Mouse (Mus musculus) ES-E14 (cell line): ENCODE data around the gene Coa4. TPM values are rescaled to one million over a fixed set of nuclear protein-coding genes. Genes with fewer than 3 reads are reported as not detected.

Source experiments
- DNase-seq: peaks from one replicate; pipeline ENCODE4 v3.0.0-alpha.2; 2013; ENCODE audit warnings: low read depth, low spot score
- H3K27ac ChIP-seq: 2 replicates; pipeline ENCODE4 v1.5.1; 2012; ENCODE audit warnings: low read depth, mild to moderate bottlenecking, low read length, moderate library complexity, mixed read lengths; ENCODE audit not compliant: poor library complexity, insufficient read depth, severe bottlenecking
- H3K36me3 ChIP-seq: 2 replicates; pipeline ENCODE4 v1.6.1; 2012; ENCODE audit warnings: mild to moderate bottlenecking, low read length, moderate library complexity, mixed read lengths; ENCODE audit not compliant: control insufficient read depth, poor library complexity, insufficient read depth, severe bottlenecking
- H3K4me1 ChIP-seq, 2 experiments: fragments of 150-350 bp in 1 of 2; sonication (generic) in 1 of 2; 2 replicates each; pipeline ENCODE4 v1.6.1; 2012; ENCODE audit warnings: low read length in 2 of 2, mild to moderate bottlenecking in 1 of 2, mixed read lengths in 1 of 2; ENCODE audit not compliant: control insufficient read depth in 2 of 2, insufficient read depth in 2 of 2, poor library complexity in 1 of 2
- H3K4me3 ChIP-seq, 2 experiments: fragments of 150-350 bp in 1 of 2; sonication (generic) in 1 of 2; 2 replicates each; pipeline ENCODE4 v1.5.1; 2012; ENCODE audit warnings: low read length in 2 of 2, low read depth in 1 of 2, mild to moderate bottlenecking in 1 of 2, mixed read lengths in 1 of 2; ENCODE audit not compliant: insufficient read depth in 1 of 2, poor library complexity in 1 of 2, severe bottlenecking in 1 of 2
- H3K9ac ChIP-seq: 2 replicates; pipeline ENCODE4 v1.6.1; 2012; ENCODE audit warnings: low read depth, mild to moderate bottlenecking, low read length, mixed read lengths; ENCODE audit not compliant: poor library complexity, insufficient read depth, severe bottlenecking
- H3K9me3 ChIP-seq: fragments of 150-350 bp; sonication (generic); 2 replicates; pipeline ENCODE4 v1.6.1; 2012; ENCODE audit warnings: low read depth, mild to moderate bottlenecking, low read length; ENCODE audit not compliant: control insufficient read depth, insufficient read depth
- CHD2 ChIP-seq: IDR thresholded peaks from 2 replicates; pipeline ENCODE4 v1.6.1; 2014; ENCODE audit warnings: mild to moderate bottlenecking, low read depth, low read length, inconsistent platforms
- HCFC1 ChIP-seq: IDR thresholded peaks from 2 replicates; pipeline ENCODE4 v1.6.1; 2012; ENCODE audit warnings: low read length, inconsistent platforms, borderline replicate concordance; ENCODE audit not compliant: insufficient read depth
- MAFK ChIP-seq: IDR thresholded peaks from 2 replicates; pipeline ENCODE4 v1.6.1; 2014; ENCODE audit warnings: mild to moderate bottlenecking, low read depth, low read length, inconsistent platforms; ENCODE audit not compliant: insufficient read depth
- ZC3H11A ChIP-seq: IDR thresholded peaks from 2 replicates; pipeline ENCODE4 v1.6.1; 2012; ENCODE audit warnings: low read depth, mild to moderate bottlenecking, inconsistent platforms, low read length, borderline replicate concordance
- ZNF384 ChIP-seq: IDR thresholded peaks from 2 replicates; pipeline ENCODE4 v1.6.1; 2012; ENCODE audit warnings: low read depth, low read length, inconsistent platforms
- in situ Hi-C, 2 experiments: fragments of 600-800 bp; cut with MboI; formaldehyde crosslinking; loops; one replicate each; pipeline ENCODE4 v1.15.1; 2025; ENCODE audit warnings: low sequenced_read_pairs in 2 of 2, inconsistent platforms in 1 of 2; ENCODE audit not compliant: unreplicated experiment in 2 of 2
- total RNA-seq: library from RNA; depleted of rRNA; stranded (reverse); fragments of 300-350 nt; gene quantifications from 2 replicates; pipeline ENCODE4 v1.2.3, GENCODE M21; 2012

The Coa4 gene
- total RNA-seq, 1 experiment, result 14.6 TPM

DNA sequence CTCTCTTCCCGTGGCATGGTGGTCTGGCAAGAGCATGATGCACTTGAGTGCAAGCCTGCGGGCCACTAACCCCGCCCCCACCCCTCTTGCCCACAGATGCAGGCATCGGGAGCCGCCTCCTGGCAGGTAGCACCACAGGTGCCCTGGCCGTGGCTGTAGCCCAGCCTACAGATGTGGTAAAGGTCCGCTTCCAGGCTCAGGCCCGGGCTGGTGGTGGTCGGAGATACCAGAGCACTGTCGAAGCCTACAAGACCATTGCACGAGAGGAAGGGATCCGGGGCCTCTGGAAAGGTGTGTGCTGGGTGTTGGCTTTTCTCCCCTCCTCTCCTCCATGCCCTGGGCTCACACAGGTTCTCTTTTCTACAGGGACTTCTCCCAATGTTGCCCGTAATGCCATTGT, 38.9 kb upstream of the Coa4 start:
- peaks cover 55% of the 10 kb centered on the region for H3K36me3 ChIP-seq
- H3K4me1 ChIP-seq, result peaks cover 6 to 44% of the 10 kb centered on the region in 2 experiments; a peak in 3 of 4 replicates
- no peak overlapping the region for H3K27ac ChIP-seq
- no peak overlapping the region for H3K4me3 ChIP-seq
- no peak for TF ChIP-seq ZC3H11A
- TF ChIP-seq MAFK, result no peak
- no peak for TF ChIP-seq CHD2
- TF ChIP-seq ZNF384, result no peak
- no peak for TF ChIP-seq HCFC1
- H3K9me3 ChIP-seq, result no peaks in the 10 kb centered on the region
- DNase-seq, result no peak
- peak overlapping the region; percentile 3; the same call in 1 of the 2 replicates for H3K9ac ChIP-seq
- in situ Hi-C loops, result no loop called here

DNA sequence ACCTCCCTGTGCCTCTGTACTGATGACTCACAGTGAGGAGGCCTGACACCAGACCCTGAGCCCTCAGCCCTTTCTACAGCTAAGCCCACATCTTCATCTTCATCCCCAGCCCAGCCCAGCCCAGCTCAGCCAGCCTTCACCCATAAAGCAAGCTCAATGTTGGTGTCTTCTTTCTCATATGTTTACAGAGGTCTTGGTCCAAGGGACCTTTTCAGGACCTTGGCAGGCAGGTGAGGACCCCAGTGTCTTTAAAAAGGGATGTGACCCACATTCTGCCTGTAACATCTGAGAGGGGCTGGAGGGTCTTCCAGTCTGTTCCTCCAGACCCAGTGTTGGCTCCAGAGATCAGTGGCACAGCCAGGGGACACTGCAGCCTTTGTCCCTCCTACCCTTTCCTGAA, 37.4 kb upstream of the Coa4 start:
- Histone ChIP-seq H3K4me3 (no peak overlapping the region), H3K36me3 (peaks cover 51% of the 10 kb centered on the region), H3K9me3 (no peaks in the 10 kb centered on the region), H3K27ac (peak overlapping the region; percentile 19; the same call in 1 of the 2 replicates), H3K4me1 (peaks cover 6 to 50% of the 10 kb centered on the region in 2 experiments; a peak in 3 of 4 replicates), H3K9ac (no peak overlapping the region)
- in situ Hi-C loops, result no loop called here
- DNase-seq, result no peak
- no peak for TF ChIP-seq HCFC1
- no peak for TF ChIP-seq ZC3H11A
- no peak for TF ChIP-seq ZNF384
- no peak for TF ChIP-seq CHD2
- TF ChIP-seq MAFK, result no peak

DNA sequence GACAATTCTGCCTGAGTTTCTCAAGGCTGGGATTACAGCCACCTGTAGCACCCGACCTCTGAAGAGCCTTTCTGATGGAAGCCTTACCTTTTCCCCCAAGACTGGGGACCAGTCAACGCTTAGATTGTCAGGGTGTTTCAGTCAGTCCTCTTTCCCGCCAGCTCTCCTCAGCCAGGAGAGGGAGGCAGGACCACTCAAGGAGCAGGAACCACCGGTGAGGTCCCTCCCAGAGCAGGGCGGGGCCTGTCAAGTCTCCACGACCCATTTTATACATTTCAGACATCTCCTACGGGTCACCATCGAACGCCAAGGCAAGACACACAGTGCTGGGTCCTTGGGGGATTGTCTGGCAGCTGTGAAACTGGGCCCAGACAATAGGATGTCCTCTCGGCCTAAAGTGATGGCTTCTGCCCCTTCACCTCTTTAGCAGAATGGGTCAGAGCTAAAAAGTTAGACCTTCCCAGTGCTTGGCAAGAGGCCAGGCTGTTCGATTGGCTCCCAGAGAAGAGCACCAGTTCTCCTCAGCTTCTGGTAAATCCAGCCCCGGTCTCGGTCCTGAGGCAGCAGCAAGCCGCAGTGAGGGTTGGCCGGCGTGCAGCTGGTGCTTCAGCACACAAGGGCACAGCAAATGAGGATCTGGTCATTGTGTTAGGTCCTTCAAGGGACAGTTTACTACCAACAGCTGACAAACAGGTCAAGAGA, 36.4 kb upstream of the Coa4 start:
- H3K9me3 ChIP-seq, result no peaks in the 10 kb centered on the region
- peaks cover 43% of the 10 kb centered on the region for H3K36me3 ChIP-seq
- in situ Hi-C loops, result no loop called here
- H3K4me1 ChIP-seq, result peaks cover 6 to 51% of the 10 kb centered on the region in 2 experiments; a peak in 3 of 4 replicates
- no peak for DNase-seq
- TF ChIP-seq HCFC1 (no peak), CHD2 (no peak), MAFK (no peak), ZNF384 (no peak), ZC3H11A (no peak)
- peak overlapping the region; percentile 14; the same call in 1 of the 2 replicates for H3K9ac ChIP-seq
- peak overlapping the region; percentile 86 for H3K27ac ChIP-seq
- H3K4me3 ChIP-seq, result no peak overlapping the region

DNA sequence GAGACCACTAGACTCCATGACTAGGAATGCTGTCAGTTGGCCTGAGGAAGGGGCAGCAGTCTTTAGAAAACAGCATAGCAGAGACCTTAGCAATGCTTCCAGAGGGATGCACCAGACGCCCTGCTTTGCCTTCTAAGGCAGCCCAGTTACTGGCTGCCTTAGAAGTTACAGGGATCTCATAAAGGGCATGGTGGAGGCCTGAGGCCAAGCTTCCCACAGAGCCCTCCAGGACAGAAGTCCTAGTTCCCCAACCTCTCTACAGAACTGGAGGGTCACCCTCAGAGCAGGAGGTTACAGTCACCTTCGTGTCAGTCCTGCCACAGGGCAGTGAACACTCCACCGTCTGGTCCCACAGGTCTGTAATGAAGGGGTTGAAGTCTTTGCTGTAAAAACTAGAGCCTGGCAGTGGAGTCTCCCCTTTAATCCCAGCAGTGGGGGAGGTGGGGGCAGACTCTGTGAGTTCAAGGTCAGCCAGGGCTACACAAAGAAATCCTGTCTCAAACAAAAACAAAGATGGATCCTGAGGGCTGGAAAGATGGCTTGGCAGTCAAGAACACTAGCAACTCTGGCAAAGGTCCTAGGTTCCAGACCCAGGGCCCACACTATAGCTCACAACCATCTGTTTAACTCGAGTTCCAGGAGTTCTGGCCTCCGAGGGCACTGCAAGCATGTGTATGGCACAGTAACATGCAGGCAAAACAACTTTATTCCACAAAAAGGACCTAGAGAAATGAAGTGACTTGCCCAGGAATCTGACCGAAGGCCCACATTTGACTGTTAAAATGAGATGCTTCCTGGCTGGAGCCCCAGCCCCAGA, 35.6 kb upstream of the Coa4 start:
- no peak for DNase-seq

More for the DNA sequence above, 35.6 kb upstream of the Coa4 start:
- H3K36me3 ChIP-seq, result peaks cover 38% of the 10 kb centered on the region
- TF ChIP-seq ZNF384 (no peak), ZC3H11A (no peak), CHD2 (no peak), HCFC1 (no peak), MAFK (no peak)
- peak overlapping the region; percentile 34; the same call in 1 of the 2 replicates for H3K9ac ChIP-seq
- H3K4me3 ChIP-seq, result no peak overlapping the region
- H3K27ac ChIP-seq, result peak overlapping the region; percentile 86
- H3K9me3 ChIP-seq, result no peaks in the 10 kb centered on the region
- H3K4me1 ChIP-seq, result peaks cover 6 to 49% of the 10 kb centered on the region in 2 experiments; a peak in 3 of 4 replicates
- in situ Hi-C loops, result no loop called here
